Mouse (Mus musculus): Measurements from ENCODE around the gene Klhl34. TPM values are rescaled to one million over a fixed set of nuclear protein-coding genes. Genes with fewer than 3 reads are reported as not detected.

Klhl34 gene
- total RNA-seq (2021), result 10 to 100 TPM; 21.9 to 29.9 TPM
- long read RNA-seq, experiment 1, partial matches to known transcripts, result 0 of 2 reads
- long read RNA-seq, experiment 1, other reads (novel, unspliced or antisense), result 0 of 2 reads
- long read RNA-seq, experiment 2, transcript Klhl34-201 (1 exons, 1,935 nt), result major isoform, 8 of 8 reads
- long read RNA-seq, experiment 2, partial matches to known transcripts, result 0 of 8 reads
- long read RNA-seq, experiment 2, other reads (novel, unspliced or antisense), result 0 of 8 reads

GRCm38 (mm10) chrX:157818207-157818920 lies at the start of gene Klhl34:
TSS of gene Klhl34 (plus strand) at chrX:157818435.
- DNase-seq (ENCODE audit: low spot score), result peak; percentile 1

GRCm38 (mm10) chrX:157801669-157802068 lies 16.6 kb upstream of the Klhl34 start:
- no peak for DNase-seq (ENCODE audit: low spot score)

DNA sequence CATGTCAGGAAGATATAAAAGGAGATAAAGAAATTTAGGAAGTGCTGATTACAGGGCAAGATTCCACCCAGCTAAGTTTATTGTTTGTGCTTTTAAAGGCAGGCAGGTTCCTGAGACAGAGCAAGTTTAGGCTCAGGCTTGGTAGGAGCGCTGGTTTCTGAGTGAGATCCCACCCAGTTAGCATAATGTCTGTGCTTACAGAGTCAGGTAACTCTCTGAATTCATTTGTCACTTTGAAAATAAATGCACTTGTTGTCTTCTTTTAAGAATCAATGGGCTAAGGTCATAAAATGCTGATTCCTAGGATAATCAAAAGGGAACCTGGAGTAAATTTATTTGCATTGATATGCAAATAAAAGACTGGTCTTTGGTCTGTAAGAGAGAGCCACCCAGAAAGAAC lies 8.5 kb upstream of the Klhl34 start:
- no peak for DNase-seq (ENCODE audit: low spot score)

GRCm38 (mm10) chrX:157817571-157818206 lies 546 bp upstream of the Klhl34 start:
- peak; percentile 48 for DNase-seq (ENCODE audit: low spot score)

DNA sequence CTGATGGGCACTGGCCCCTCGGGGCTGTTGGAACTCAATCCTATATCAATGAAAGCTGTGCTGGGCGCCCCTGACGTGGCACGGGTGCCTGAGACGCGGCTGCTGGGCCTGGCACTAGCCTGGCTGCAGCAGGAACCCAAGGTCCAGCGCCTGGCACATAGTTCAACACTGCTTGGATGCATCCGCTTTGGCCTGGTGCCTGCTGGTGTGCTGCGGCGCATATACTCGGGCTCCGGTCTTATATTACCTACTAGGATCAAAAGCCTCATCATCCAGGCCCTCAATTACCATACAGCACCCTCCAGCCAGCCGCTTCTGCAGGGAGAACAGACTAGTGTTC lies 656 bp downstream of the Klhl34 start:
- DNase-seq (ENCODE audit: low spot score), result peak; percentile 7

DNA sequence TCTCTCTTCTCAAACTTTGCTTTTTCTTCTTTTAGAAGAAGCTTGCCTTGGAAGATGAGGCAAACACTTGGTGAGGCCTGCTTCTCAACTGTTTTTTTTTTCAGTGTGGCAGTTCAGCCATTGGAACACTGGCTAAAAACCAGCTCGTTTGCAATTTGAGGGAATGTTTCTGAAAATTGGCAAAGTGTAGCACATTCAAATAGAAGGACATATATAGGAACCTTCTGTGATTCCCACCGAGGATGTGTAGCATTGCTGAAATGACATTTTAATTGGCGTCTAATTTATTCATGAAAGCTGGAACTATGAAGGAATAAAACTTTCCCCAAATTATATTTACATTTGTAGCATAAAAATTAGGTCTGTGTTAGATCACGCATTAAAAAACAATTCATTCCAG lies 11.7 kb downstream of the Klhl34 start:
- DNase-seq (ENCODE audit: low spot score), result no peak

Other genes starting within 250 kb of the Klhl34 start
- under 1 TPM; 0.53 to 0.59 TPM for gene Yy2, start 249.4 kb upstream of the Klhl34 start, total RNA-seq (2021)
- 10 to 100 TPM; 14.0 to 15.2 TPM for gene Mbtps2, start 219.7 kb upstream of the Klhl34 start, total RNA-seq (2021)
- 100 to 1,000 TPM; 352 to 355 TPM for gene Smpx, start 119.5 kb upstream of the Klhl34 start, total RNA-seq (2021)
- under 1 TPM; 0.11 to 0.38 TPM for gene Cnksr2, start 224.9 kb downstream of the Klhl34 start, total RNA-seq (2021)

Measured in gastrocnemius, adult 18-20 months (tissue).